Mouse (Mus musculus) forebrain, embryonic 16.5 days (tissue): ENCODE results near the gene Smarcal1. TPM values are rescaled to one million over a fixed set of nuclear protein-coding genes. Genes with fewer than 3 reads are reported as not detected.

Experiments used
- ATAC-seq: fragments of 200-750 bp; cut with Nextera tagmentation; 2 replicates; pipeline ENCODE4 v1.8.0; 2017; ENCODE audit warnings: mild to moderate bottlenecking, moderate library complexity
- H3K27ac ChIP-seq: fragments of 300-500 bp; sonication (generic); 2 replicates; pipeline ENCODE4 v1.5.1; 2014; ENCODE audit warnings: low read length, control low read depth
- H3K27me3 ChIP-seq: fragments of 300-500 bp; sonication (generic); replicated peaks from 2 replicates; pipeline ENCODE4 v1.6.1; 2014; ENCODE audit warnings: low read length; ENCODE audit not compliant: control insufficient read depth, insufficient read depth
- H3K36me3 ChIP-seq: fragments of 300-500 bp; sonication (generic); 2 replicates; pipeline ENCODE4 v1.6.1; 2014; ENCODE audit not compliant: control insufficient read depth, insufficient read depth
- H3K4me1 ChIP-seq: fragments of 300-500 bp; sonication (generic); replicated peaks from 2 replicates; pipeline ENCODE4 v1.6.1; 2014; ENCODE audit warnings: low read length; ENCODE audit not compliant: control insufficient read depth, insufficient read depth
- H3K4me2 ChIP-seq: fragments of 300-500 bp; sonication (generic); 2 replicates; pipeline ENCODE4 v1.6.1; 2014; ENCODE audit warnings: mild to moderate bottlenecking, low read length, control low read depth
- H3K4me3 ChIP-seq: fragments of 300-500 bp; sonication (generic); replicated peaks from 2 replicates; pipeline ENCODE4 v1.5.1; 2014; ENCODE audit warnings: mild to moderate bottlenecking, low read length, control low read depth
- H3K9ac ChIP-seq: fragments of 300-500 bp; sonication (generic); replicated peaks from 2 replicates; pipeline ENCODE4 v1.6.1; 2014; ENCODE audit warnings: low read depth, low read length, control low read depth
- H3K9me3 ChIP-seq: fragments of 300-500 bp; sonication (generic); 2 replicates; pipeline ENCODE4 v1.6.1; 2016; ENCODE audit warnings: low read length; ENCODE audit not compliant: control insufficient read depth
- WGBS: fragments of 180-500 bp; shearing (Covaris S2); extraction: QIAGEN DNeasy Blood & Tissue Kit; methylation state at CpG from one replicate; pipeline ENCODE4 v1.1.7; 2014; 5-methylcytosine and 5-hydroxymethylcytosine counted together
- polyA plus RNA-seq: library from polyadenylated mRNA; unstranded; fragments of >200 nt; fragmentation: Nextera tagmentation; extraction: Ambion mirVana; gene quantifications from 2 replicates; pipeline ENCODE4 v1.2.1, GENCODE M21; 2015

The Smarcal1 gene
- polyA plus RNA-seq, 1 experiment from 2014 or later, result 29.2 TPM

GRCm38 (mm10) chr1:72583906-72584305, 855 bp downstream of the Smarcal1 start:
- peak overlapping the region; percentile 65 for H3K4me2 ChIP-seq
- H3K4me3 ChIP-seq, result peak overlapping the region; percentile 58
- ATAC-seq, result no peak
- H3K4me1 ChIP-seq, result peaks cover 18% of the 10 kb centered on the region
- no peaks in the 10 kb centered on the region for H3K9me3 ChIP-seq
- 79% methylated on average over 4 of the region's 4 CpGs for WGBS
- no peaks in the 10 kb centered on the region for H3K27me3 ChIP-seq
- no peaks in the 10 kb centered on the region for H3K36me3 ChIP-seq
- H3K9ac ChIP-seq, result peak overlapping the region; percentile 68
- peak overlapping the region; percentile 89 for H3K27ac ChIP-seq

GRCm38 (mm10) chr1:72585971-72586875, 3.2 kb downstream of the Smarcal1 start:
- Histone ChIP-seq H3K9ac (no peak overlapping the region), H3K27ac (0 out of 2 replicates have a peak overlapping the region, but pooled peaks have one; percentile 9)
- 74% methylated on average over 17 of the region's 17 CpGs for WGBS

DNA sequence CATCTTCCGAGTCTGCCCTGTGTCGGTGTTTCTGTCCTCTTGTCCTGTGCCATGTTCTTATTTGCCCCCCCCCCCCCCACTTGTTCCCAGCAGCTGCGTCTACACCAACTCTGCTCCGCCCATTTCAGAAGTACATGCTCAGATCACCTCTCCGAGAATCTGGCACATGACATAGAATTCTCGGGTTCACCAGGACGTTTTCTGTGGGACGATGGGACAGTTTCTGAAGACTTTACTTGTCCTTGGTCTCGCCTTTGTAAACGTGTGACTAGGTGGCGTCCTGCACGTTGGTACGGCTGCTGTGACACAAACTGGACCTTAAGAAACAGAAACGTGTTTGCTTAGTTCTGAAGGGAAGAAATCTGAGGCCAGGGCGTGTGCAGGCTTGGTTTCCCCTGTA, 4.5 kb downstream of the Smarcal1 start:
- Histone ChIP-seq H3K27ac (no peak overlapping the region), H3K4me1 (peaks cover 16% of the 10 kb centered on the region), H3K9me3 (no peaks in the 10 kb centered on the region), H3K4me2 (no peak overlapping the region), H3K9ac (no peak overlapping the region), H3K27me3 (no peaks in the 10 kb centered on the region), H3K36me3 (peaks cover 10% of the 10 kb centered on the region), H3K4me3 (no peak overlapping the region)
- ATAC-seq, result no peak
- 93% methylated on average over 15 of the region's 15 CpGs for WGBS

More at GRCm38 (mm10) chr1:72585971-72586875, 3.2 kb downstream of the Smarcal1 start:
- ATAC-seq, result no peak
- peaks cover 18% of the 10 kb centered on the region for H3K4me1 ChIP-seq
- H3K36me3 ChIP-seq, result peaks cover 3% of the 10 kb centered on the region; the same call in 1 of the 2 replicates
- H3K4me2 ChIP-seq, result no peak overlapping the region
- H3K4me3 ChIP-seq, result no peak overlapping the region
- H3K27me3 ChIP-seq, result no peaks in the 10 kb centered on the region
- H3K9me3 ChIP-seq, result no peaks in the 10 kb centered on the region

DNA sequence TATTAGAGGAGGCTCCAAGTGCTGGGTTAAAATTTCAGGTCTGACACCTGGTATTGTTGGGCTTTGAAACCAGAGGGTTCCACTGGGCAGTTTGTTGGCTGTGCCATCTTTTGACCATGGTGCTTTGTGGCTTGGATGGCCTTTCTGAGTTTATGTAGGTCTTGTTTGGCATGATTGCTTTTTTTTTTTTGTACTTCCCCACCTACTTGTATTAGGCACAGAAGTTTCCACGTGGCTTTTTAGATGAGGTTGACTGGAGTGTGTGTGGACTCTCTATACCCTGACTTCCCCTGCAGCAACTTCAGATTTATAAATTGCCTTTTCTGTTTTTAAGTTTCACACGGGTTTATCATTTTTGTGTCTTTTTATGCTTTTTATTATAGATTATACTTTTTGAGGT, 5.7 kb downstream of the Smarcal1 start:
- peaks cover 10% of the 10 kb centered on the region for H3K36me3 ChIP-seq
- H3K9ac ChIP-seq, result no peak overlapping the region
- no peak overlapping the region for H3K27ac ChIP-seq
- ATAC-seq, result no peak
- 85% methylated on average over 2 of the region's 2 CpGs for WGBS
- no peak overlapping the region for H3K4me3 ChIP-seq
- H3K4me2 ChIP-seq, result no peak overlapping the region
- H3K4me1 ChIP-seq, result peaks cover 18% of the 10 kb centered on the region
- no peaks in the 10 kb centered on the region for H3K9me3 ChIP-seq
- no peaks in the 10 kb centered on the region for H3K27me3 ChIP-seq

GRCm38 (mm10) chr1:72590636-72591035, 7.6 kb downstream of the Smarcal1 start:
- Histone ChIP-seq H3K4me2 (no peak overlapping the region), H3K27ac (no peak overlapping the region), H3K9me3 (no peaks in the 10 kb centered on the region), H3K27me3 (no peaks in the 10 kb centered on the region), H3K9ac (no peak overlapping the region), H3K4me3 (no peak overlapping the region), H3K36me3 (peaks cover 15% of the 10 kb centered on the region), H3K4me1 (peaks cover 7% of the 10 kb centered on the region; the same call in 1 of the 2 replicates)
- ATAC-seq, result no peak
- 59% methylated on average over 4 of the region's 4 CpGs for WGBS

GRCm38 (mm10) chr1:72592350-72592749, 9.3 kb downstream of the Smarcal1 start:
- no peaks in the 10 kb centered on the region for H3K27me3 ChIP-seq
- no peaks in the 10 kb centered on the region for H3K9me3 ChIP-seq
- H3K4me1 ChIP-seq, result peaks cover 7% of the 10 kb centered on the region; the same call in 1 of the 2 replicates
- no peak overlapping the region for H3K9ac ChIP-seq
- peaks cover 19% of the 10 kb centered on the region for H3K36me3 ChIP-seq
- WGBS, result 93% methylated on average over 3 of the region's 3 CpGs
- H3K27ac ChIP-seq, result no peak overlapping the region
- no peak overlapping the region for H3K4me3 ChIP-seq
- no peak overlapping the region for H3K4me2 ChIP-seq
- no peak for ATAC-seq

DNA sequence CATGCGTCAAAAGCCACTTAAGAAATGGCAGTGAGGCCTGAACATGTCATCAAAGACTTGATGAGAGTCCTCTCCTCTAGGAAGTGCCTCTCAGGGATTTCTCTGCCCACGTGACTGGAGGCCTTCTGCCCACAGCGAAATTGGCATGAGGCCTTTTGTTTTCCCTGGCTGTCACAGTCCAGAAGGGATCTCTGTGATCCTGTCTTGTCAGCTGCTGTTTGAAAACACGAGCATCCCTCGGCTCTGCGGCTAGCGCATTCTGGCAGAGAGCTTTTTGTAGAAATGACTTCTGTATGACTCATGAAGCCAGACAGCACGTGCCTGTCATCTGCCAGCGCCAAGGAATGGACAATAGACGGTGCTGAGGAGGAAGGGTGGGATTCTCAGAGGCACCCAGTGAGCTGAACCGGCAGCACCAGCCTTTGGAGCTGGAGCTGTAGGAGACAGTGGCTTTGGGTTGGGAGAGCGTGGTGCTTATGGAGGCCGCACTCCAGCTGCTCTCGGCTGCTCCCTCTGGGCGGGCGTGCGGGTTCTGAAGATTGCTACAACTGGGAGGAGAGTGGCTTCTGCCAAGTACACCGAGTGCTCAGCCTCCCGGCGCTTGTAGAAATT, 10.4 kb downstream of the Smarcal1 start:
- peak; percentile 71 for ATAC-seq
- Histone ChIP-seq H3K4me2 (no peak overlapping the region), H3K36me3 (peaks cover 21% of the 10 kb centered on the region), H3K9me3 (no peaks in the 10 kb centered on the region), H3K9ac (no peak overlapping the region), H3K4me1 (peaks cover 7% of the 10 kb centered on the region; the same call in 1 of the 2 replicates), H3K27ac (peak overlapping the region; percentile 69), H3K4me3 (no peak overlapping the region), H3K27me3 (no peaks in the 10 kb centered on the region)
- WGBS, result 62% methylated on average over 20 of the region's 20 CpGs

- ATAC-seq, result no peak
- Histone ChIP-seq H3K27ac (no peak overlapping the region), H3K9me3 (no peaks in the 10 kb centered on the region), H3K4me2 (no peak overlapping the region), H3K4me1 (peaks cover 17% of the 10 kb centered on the region), H3K27me3 (no peaks in the 10 kb centered on the region), H3K9ac (no peak overlapping the region), H3K4me3 (no peak overlapping the region), H3K36me3 (peaks cover 19% of the 10 kb centered on the region)
- WGBS, result 93% methylated on average over 12 of the region's 12 CpGs
Measured at GRCm38 (mm10) chr1:72595686-72596085, 12.6 kb downstream of the Smarcal1 start.

DNA sequence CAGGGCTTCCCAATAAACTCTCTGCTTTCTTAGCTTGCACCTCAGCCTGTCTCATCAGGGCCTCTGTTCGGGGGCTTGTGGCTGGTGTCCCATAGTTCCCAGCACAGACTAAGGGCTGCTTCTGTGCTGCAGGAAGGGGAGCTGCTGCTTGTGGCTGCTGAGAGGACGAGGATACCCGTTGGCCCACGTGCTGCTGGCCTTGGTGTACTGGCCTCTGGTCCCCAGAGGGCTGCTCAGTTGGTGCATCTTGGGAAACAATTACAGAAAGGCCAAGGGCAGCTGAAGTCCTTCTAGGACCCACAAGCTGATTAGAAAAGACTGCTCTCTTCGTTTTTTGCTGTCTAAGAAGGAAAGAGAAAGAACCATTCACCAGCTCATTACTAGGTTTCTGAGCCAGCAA, 13.2 kb downstream of the Smarcal1 start:
- Histone ChIP-seq H3K27me3 (no peaks in the 10 kb centered on the region), H3K36me3 (peaks cover 21% of the 10 kb centered on the region), H3K4me3 (no peak overlapping the region), H3K4me2 (no peak overlapping the region), H3K9ac (no peak overlapping the region), H3K27ac (no peak overlapping the region), H3K9me3 (no peaks in the 10 kb centered on the region), H3K4me1 (peaks cover 17% of the 10 kb centered on the region)
- ATAC-seq, result no peak
- 72% methylated on average over 5 of the region's 5 CpGs for WGBS
